Mouse (Mus musculus): ENCODE data around the gene Slc25a12. TPM values are rescaled to one million over a fixed set of nuclear protein-coding genes. Genes with fewer than 3 reads are reported as not detected.

Slc25a12 gene
- total and polyA plus RNA-seq, 2 experiments from 2014 or later: 120 to 142 TPM

- Histone ChIP-seq H3K4me2 (ENCODE audit: low read depth, low read length, poor library complexity, severe bottlenecking) (no peak overlapping the region), H3K9me3 (ENCODE audit: low read length) (no peaks in the 10 kb centered on the region), H3K27me3 (ENCODE audit: insufficient read depth, low read length) (no peaks in the 10 kb centered on the region), H3K4me1 (ENCODE audit: insufficient read depth, low read length) (no peaks in the 10 kb centered on the region), H3K27ac (ENCODE audit: low read depth, low read length) (no peak overlapping the region), H3K36me3 (ENCODE audit: insufficient read depth, low read length) (no peaks in the 10 kb centered on the region; the same call in 1 of the 2 replicates), H3K9ac (replicated peaks; ENCODE audit: low read length, poor library complexity, severe bottlenecking) (no peak overlapping the region), H3K4me3 (ENCODE audit: low read depth, low read length) (no peak overlapping the region)
- ATAC-seq (ENCODE audit: low FRiP score) (no peak), DNase-seq (ENCODE audit: low spot score) (no peak)
- TF ChIP-seq CTCF (IDR thresholded peaks at IDR 0.05): no peak
- WGBS: 96% methylated on average over 20 of the region's 20 CpGs
Observed at GRCm38 (mm10) chr2:71347732-71348490, 19.6 kb downstream of the Slc25a12 start.

- no peak overlapping the region for H3K4me3 ChIP-seq (ENCODE audit: low read depth, low read length)
- no peak overlapping the region for H3K4me2 ChIP-seq (ENCODE audit: low read depth, low read length, poor library complexity, severe bottlenecking)
- no peak for DNase-seq (ENCODE audit: low spot score)
- no peaks in the 10 kb centered on the region for H3K27me3 ChIP-seq (ENCODE audit: insufficient read depth, low read length)
- no peaks in the 10 kb centered on the region; the same call in 1 of the 2 replicates for H3K36me3 ChIP-seq (ENCODE audit: insufficient read depth, low read length)
- WGBS: 93% methylated on average over 10 of the region's 10 CpGs
- no peak for TF ChIP-seq CTCF (IDR thresholded peaks at IDR 0.05)
- no peaks in the 10 kb centered on the region for H3K9me3 ChIP-seq (ENCODE audit: low read length)
- ATAC-seq (ENCODE audit: low FRiP score): no peak
- H3K9ac ChIP-seq (replicated peaks; ENCODE audit: low read length, poor library complexity, severe bottlenecking): no peak overlapping the region
- H3K4me1 ChIP-seq (ENCODE audit: insufficient read depth, low read length): no peaks in the 10 kb centered on the region
- no peak overlapping the region for H3K27ac ChIP-seq (ENCODE audit: low read depth, low read length)
Observed at GRCm38 (mm10) chr2:71347160-71347559, 20.4 kb downstream of the Slc25a12 start.

- H3K4me2 ChIP-seq (ENCODE audit: low read depth, low read length, poor library complexity, severe bottlenecking): no peak overlapping the region
- no peaks in the 10 kb centered on the region for H3K9me3 ChIP-seq (ENCODE audit: low read length)
- H3K4me1 ChIP-seq (ENCODE audit: insufficient read depth, low read length): no peaks in the 10 kb centered on the region
- H3K4me3 ChIP-seq (ENCODE audit: low read depth, low read length): no peak overlapping the region
- H3K9ac ChIP-seq (replicated peaks; ENCODE audit: low read length, poor library complexity, severe bottlenecking): no peak overlapping the region
- H3K27me3 ChIP-seq (ENCODE audit: insufficient read depth, low read length): no peaks in the 10 kb centered on the region
- ATAC-seq (ENCODE audit: low FRiP score): no peak
- no peak overlapping the region for H3K27ac ChIP-seq (ENCODE audit: low read depth, low read length)
- DNase-seq (ENCODE audit: low spot score): no peak
- 95% methylated on average over 10 of the region's 10 CpGs for WGBS
- no peak; the same call in 1 of the 2 replicates for TF ChIP-seq CTCF (IDR thresholded peaks at IDR 0.05)
- H3K36me3 ChIP-seq (ENCODE audit: insufficient read depth, low read length): peaks cover 4% of the 10 kb centered on the region; the same call in 1 of the 2 replicates
Observed at GRCm38 (mm10) chr2:71343884-71344640, 23.5 kb downstream of the Slc25a12 start.

- 91% methylated on average over 5 of the region's 5 CpGs for WGBS
- no peak for TF ChIP-seq CTCF (IDR thresholded peaks at IDR 0.05)
- Histone ChIP-seq H3K4me3 (ENCODE audit: low read depth, low read length) (no peak overlapping the region), H3K4me1 (ENCODE audit: insufficient read depth, low read length) (no peaks in the 10 kb centered on the region), H3K36me3 (ENCODE audit: insufficient read depth, low read length) (peaks cover 7% of the 10 kb centered on the region; the same call in 1 of the 2 replicates), H3K27ac (ENCODE audit: low read depth, low read length) (no peak overlapping the region), H3K27me3 (ENCODE audit: insufficient read depth, low read length) (no peaks in the 10 kb centered on the region), H3K9ac (replicated peaks; ENCODE audit: low read length, poor library complexity, severe bottlenecking) (no peak overlapping the region), H3K9me3 (ENCODE audit: low read length) (no peaks in the 10 kb centered on the region), H3K4me2 (ENCODE audit: low read depth, low read length, poor library complexity, severe bottlenecking) (no peak overlapping the region)
- ATAC-seq (ENCODE audit: low FRiP score) (no peak), DNase-seq (ENCODE audit: low spot score) (no peak)
Observed at GRCm38 (mm10) chr2:71340126-71340525, 27.4 kb downstream of the Slc25a12 start.

- no peaks in the 10 kb centered on the region for H3K4me1 ChIP-seq (ENCODE audit: insufficient read depth, low read length)
- no peak overlapping the region for H3K4me3 ChIP-seq (ENCODE audit: low read depth, low read length)
- H3K9me3 ChIP-seq (ENCODE audit: low read length): no peaks in the 10 kb centered on the region
- no peak overlapping the region for H3K9ac ChIP-seq (replicated peaks; ENCODE audit: low read length, poor library complexity, severe bottlenecking)
- peaks cover 10% of the 10 kb centered on the region; the same call in 1 of the 2 replicates for H3K36me3 ChIP-seq (ENCODE audit: insufficient read depth, low read length)
- no peak overlapping the region for H3K4me2 ChIP-seq (ENCODE audit: low read depth, low read length, poor library complexity, severe bottlenecking)
- no peak overlapping the region for H3K27ac ChIP-seq (ENCODE audit: low read depth, low read length)
- no peaks in the 10 kb centered on the region for H3K27me3 ChIP-seq (ENCODE audit: insufficient read depth, low read length)
- TF ChIP-seq CTCF (IDR thresholded peaks at IDR 0.05): no peak
- 86% methylated on average over 12 of the region's 12 CpGs for WGBS
- DNase-seq (ENCODE audit: low spot score) (no peak), ATAC-seq (ENCODE audit: low FRiP score) (no peak)
Observed at GRCm38 (mm10) chr2:71338145-71338796, 29.3 kb downstream of the Slc25a12 start.
